Mouse (Mus musculus) c-Kit-positive CD71-positive TER-119-negative erythroid progenitor cells, embryonic 14.5 days (primary cell): ENCODE measurements around the gene Arfip1.
"Not testable (repeated sequence)": the region's sequence is repeated elsewhere in the genome, so short reads cannot be mapped to it uniquely, and the experiment has no call there.

Experiments
- DNase-seq: peaks from one replicate; pipeline ENCODE4 v3.0.0-alpha.2; 2013; ENCODE audit warnings: low read depth

Gene Arfip1

GRCm38 (mm10) chr3:84570501-84570900, 11.9 kb downstream of the Arfip1 start:
- no peak for DNase-seq

GRCm38 (mm10) chr3:84569587-84569986, 12.8 kb downstream of the Arfip1 start:
- DNase-seq = no peak

DNA sequence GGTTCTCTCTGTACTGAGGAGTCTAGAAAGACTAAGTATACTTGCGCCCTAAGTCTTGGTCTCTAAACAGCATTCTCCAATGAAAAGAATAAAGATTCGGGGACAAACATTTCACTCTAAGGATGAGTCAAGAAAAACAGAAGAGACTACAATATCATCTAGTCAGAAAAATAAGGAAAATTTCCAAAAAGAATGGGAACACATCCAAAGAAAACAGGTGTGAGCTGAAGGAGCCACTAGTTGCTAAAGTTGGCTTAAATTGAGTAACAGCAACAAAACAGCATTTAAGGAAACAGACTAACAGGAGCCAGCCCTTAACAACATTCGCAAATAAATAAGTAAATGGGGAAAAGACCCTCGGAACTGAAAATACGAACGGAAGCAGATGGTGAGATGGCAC, 13.9 kb downstream of the Arfip1 start:
- DNase-seq = no peak

DNA sequence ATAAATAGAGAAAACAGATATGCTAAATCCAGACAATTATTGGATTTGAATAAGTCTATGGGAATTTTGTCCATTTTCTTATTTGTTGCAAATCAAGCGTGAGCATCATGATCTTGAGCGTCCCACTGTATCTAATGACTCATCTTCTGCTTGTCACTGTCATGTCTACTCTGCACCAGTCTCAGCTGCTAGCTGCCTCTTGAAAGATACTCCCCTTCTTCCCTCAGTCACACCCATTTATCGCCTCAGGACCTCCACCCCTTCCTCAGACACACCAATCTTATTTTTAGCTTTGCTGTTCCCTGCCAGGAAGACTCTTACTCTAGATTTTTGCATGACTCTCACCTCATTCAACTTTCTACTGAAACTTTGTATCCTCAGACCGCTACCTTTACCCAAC, 19.0 kb downstream of the Arfip1 start:
- no peak for DNase-seq

- DNase-seq = not testable (repeated sequence)
Observed at GRCm38 (mm10) chr3:84562911-84563310, 19.5 kb downstream of the Arfip1 start.

DNA sequence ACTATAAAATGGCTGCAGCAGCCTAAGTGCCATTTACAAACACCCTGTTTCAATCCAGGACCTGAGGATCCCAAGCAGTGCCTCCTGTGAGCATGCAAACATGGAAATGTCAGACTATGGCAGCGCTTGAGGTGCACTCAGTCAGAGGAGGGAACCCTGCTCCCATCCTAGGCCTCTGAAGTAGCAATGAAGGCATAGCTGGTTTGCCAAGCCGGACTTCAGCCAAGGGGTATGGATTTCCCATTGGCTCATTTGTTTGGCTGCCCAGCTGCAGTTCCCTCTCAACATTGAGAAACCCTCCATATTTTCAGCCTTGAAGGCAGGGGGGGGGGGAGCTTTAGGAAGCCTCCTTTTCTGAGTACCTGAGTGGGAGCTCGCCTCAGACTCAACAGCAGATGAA, 24.1 kb downstream of the Arfip1 start:
- DNase-seq = no peak

DNA sequence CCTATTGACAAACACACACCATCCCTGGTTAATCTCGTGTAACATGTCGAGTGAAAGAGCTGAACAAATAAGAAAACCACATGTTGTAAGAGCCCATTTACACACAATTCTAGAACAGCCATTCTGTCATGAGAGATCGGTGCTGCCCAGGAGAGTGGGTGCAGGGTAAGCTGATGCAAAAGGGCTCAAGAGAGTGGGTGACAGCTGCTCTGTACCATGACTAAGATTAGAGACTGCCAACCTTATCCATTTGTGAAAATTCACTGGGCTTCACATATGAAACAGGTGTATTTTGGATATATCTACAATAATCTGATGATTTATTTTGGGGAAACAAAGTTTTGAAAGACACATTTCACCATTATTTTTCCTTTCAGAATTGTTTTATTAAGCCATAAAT, 26.6 kb downstream of the Arfip1 start:
- DNase-seq = no peak

- no peak for DNase-seq
Observed at GRCm38 (mm10) chr3:84547177-84547576, 35.2 kb downstream of the Arfip1 start.

DNA sequence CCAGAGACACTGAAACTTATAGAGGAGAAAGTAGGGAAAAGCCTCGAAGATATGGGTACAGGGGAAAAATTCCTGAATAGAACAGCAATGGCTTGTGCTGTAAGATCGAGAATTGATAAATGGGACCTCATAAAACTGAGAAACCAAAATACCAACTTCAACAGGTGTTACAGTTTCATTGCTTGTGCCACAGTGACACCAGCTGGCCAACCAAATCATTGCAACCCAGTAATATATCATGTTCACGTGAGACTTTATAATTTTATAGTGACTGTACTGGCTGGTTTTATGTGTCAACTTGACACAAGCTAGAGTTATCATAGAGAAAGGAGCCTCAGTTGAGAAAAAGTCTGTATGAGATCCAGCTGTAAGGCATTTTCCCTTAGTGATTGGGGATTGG, 40.0 kb downstream of the Arfip1 start:
- peak; percentile 53 for DNase-seq

DNA sequence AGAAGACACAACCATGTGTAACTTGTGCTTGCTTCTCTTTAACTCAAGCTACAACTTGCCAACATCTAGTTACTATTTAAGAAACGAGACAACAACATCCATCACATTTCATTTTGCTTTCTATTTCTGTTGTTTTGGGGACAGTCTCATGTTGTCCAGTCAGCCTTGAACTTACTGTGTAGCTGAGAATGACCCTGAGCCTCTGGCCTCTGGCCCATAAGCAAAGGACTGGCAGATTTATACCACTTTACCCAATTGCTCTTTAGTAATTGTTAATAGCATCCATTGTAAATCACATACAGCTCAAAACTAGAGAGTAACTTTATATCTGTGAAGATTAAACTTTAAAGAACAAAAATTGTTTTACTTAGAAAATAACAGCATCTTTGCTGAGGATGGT, 40.5 kb downstream of the Arfip1 start:
- DNase-seq = no peak

- no peak for DNase-seq
Observed at GRCm38 (mm10) chr3:84540640-84541039, 41.8 kb downstream of the Arfip1 start.

DNA sequence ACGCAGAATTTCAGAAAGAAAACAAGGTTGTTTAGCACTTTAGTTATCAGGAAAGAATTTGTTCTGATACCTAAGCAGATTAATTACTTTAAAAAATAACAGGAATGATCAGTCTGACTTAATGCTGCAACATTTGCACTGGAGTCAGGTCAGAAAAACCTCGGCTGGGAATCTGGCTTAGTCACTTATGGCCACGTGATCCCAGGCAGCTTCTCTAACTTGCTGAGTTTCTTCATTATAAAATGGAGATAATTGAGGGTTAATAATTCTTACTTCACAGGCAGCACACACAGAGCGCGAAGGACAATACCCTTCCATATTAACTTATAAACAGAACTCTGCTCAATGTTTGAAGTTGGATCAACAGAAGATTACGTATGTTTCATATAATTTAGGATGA, 45.4 kb downstream of the Arfip1 start:
- DNase-seq = no peak

DNA sequence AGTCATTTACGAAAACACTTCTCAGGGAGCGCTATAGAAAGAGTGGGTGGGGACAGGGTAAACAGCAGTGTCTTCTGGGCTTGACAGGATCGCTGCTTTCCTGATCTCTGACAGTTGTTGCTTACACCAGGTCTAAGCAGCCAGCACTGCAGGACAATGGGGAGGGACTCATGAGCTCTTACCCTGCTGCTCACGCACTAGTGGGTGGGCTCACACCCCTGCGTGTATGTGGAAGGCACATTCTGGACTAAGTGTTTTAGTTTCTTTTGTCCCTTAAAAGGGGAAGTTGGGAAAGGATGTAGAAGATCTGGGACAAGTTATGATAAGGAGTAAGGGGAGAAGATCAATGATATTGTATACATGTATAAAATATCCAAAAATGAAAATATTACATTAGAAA, 49.2 kb downstream of the Arfip1 start:
- no peak for DNase-seq

DNA sequence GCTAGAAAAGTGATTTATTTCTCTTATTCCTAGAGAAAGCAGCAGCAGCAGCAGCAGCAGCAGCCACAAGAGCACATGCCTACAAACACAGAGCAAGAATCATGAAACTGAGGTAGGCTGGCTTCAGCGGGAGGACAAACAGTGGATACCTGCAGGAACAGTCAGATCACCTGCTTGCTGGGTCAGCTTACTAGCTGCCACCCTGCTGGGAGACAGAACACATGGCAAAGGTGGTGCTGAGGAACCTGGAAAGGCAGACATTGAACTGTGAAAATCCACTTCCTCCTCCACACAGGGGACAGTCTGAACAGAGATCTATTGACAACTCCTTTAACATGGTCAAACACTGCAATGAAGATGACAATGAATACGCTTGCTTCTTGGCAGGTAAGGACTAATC, 53.4 kb downstream of the Arfip1 start:
- no peak for DNase-seq

GRCm38 (mm10) chr3:84524952-84525351, 57.5 kb downstream of the Arfip1 start:
- DNase-seq = no peak

- DNase-seq = no peak
Observed at GRCm38 (mm10) chr3:84516163-84516562, 66.3 kb downstream of the Arfip1 start.

DNA sequence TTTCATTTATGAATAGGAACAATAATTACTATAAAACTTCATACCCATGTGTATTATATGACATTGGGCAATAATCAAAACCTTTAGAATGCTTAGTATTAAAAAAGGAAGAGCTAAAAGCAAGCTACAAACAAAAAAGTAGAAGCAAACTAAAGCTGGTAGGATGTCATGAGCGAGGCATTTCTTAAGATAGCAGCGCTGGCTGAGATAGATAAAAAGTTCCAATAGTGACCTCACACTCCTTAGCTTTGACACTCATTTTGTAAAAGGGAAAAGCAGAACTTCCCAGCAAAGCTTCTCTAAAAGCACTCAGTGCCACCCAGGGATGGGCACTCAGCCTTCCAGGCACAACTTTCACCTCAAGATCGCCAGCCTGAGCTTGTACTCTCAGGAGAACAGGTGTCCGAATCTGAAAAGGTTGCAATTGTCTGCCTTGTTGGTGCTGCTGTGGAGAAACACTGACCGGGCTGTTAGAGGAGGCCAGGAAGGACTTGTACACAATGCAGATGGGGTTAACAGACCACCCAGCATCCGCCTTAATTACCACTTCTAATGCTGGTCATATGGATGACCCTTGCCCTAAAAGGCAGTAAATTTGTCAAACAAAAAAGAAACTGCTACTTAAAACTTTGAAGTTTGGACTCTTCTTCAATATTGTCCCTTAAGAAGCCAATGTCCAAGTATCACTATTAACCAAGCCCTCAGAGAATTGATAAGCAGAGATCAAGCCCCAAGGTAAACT, 69.5 kb downstream of the Arfip1 start:
- DNase-seq = no peak

- DNase-seq = no peak
Observed at GRCm38 (mm10) chr3:84505193-84505592, 77.2 kb downstream of the Arfip1 start.

DNA sequence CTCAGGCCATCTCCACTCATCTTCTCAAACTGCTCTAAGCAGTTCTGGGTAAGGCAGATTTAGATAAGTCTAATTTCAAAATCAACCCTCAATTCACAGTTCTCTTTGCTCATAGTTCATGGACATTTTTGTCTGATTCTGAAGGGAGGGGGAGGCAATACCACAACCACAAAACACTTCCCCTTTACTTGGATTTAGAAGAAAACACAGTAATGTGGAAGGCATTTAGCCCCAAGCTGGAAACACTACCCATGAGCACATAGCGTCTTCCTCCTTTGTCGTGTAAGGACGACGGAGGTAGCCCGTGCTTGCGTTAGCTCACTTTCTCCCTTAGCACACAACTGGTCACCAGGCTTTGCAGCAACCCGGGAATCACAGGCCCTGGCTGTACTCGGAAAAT, 78.1 kb downstream of the Arfip1 start:
- DNase-seq = no peak

DNA sequence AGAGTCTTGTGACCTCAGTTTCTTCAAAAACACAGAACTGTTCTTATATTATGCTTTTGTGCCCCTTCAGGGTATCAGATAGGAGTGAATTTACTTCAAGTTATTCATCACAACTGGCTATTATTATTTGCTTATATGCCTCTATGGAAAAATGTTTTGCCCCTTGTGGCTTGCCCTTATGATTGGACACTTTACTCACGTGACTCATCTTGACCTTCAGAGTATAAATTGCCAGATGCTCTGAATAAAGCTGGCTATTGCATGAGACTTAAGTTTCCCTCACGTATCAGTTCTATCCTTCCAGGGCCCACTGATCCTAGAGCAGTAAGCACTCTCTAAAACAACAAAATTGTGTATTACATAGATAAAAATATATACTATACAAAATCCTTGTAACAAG, 80.3 kb downstream of the Arfip1 start:
- no peak for DNase-seq

DNA sequence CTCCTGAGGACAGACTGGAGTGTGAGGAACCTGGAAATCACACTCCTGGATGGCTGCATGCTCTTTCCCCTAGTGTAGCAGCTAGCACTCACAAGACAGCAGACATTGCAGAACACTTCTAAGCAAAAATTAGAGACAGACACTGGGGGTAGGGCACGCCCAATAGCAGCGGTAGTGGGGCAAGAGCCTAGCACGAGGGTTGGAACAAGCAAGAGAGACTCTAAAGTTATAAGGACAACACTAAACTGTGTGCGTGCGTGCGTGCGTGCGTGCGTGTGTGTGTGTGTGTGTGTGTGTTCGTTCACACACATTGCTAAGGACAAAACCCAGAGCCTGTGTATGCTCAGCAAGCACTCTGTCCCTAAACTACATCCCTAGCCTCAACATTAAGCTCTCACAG, 81.9 kb downstream of the Arfip1 start:
- no peak for DNase-seq

DNA sequence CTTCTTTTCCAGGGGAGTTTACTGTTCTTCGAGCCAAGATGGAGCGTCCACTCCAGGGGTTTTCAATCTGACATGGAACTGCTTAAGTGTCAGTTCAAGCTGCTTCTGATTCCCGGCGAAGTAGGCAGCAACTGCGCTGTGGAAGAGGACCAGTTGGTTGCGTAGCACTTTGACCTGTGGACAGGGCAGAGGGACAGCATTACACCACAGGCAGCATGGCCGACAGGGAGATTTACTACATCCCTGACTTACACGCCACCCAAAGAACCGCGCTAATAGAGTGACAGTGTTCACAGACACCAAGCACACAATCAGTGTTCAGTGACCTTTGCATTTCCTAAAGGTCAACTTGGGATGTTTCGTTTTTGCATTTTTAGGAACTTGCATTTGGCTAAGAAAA, 84.7 kb downstream of the Arfip1 start:
- DNase-seq = no peak

DNA sequence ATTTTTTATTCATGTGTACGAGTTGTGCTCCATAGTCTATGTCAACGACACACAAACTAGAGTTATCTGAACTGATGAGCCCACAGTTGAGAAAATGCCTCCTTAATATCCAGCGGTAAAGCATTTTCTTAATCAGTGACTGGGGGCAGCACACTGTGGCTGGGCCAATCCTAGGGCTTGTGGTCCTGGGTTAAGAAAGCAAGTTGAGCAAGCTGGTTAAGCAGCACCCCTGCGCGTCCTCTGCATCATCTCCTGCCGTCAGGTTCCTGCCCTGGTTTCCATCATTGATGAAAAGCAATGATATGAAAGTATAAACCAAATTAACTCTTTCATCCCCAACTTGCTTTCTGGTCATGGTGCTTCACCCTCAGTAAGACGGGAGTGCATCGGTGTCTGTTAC, 89.8 kb downstream of the Arfip1 start:
- no peak for DNase-seq

DNA sequence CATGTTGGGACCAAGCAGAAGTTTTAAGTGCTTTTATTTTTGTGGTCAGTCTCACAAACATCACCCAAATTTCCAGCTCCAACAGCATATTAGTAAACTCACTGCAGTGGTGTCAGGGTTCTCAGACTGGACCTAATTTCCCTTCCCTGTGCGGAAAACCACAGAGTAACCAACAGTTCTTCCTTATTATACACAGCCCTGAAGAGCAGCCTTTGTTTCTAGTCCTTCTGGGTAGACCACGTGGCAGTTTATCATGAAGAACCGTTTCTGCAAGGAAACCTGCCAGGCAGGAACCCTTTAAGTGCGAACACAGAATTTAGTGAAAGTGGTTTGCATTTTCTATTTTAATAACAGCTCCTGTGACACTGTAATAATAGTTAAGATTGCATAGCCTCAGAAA, 90.3 kb downstream of the Arfip1 start:
- DNase-seq = no peak

DNA sequence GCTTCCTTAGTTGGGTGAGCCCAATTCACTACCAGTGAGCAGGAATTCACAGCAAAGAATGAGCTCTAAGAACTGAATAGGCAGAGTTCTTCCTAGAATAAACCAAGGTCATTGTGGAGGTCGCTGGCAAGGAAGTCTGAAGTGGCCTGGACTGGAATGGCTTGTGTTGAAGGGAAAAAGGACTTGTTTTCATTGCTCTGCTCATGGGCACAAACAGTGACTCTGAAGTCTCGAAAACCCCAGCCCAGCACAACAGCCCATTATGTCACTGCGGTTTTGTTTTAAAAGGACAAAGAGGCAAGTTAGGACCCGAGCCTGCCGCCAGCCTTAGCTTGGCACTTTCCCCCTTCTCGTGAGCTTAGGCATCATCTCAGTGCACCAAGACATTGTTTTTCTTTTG, 93.7 kb downstream of the Arfip1 start:
- no peak for DNase-seq
